Mouse (Mus musculus): Measurements from ENCODE around the gene Myo16.

Myo16 gene

DNA sequence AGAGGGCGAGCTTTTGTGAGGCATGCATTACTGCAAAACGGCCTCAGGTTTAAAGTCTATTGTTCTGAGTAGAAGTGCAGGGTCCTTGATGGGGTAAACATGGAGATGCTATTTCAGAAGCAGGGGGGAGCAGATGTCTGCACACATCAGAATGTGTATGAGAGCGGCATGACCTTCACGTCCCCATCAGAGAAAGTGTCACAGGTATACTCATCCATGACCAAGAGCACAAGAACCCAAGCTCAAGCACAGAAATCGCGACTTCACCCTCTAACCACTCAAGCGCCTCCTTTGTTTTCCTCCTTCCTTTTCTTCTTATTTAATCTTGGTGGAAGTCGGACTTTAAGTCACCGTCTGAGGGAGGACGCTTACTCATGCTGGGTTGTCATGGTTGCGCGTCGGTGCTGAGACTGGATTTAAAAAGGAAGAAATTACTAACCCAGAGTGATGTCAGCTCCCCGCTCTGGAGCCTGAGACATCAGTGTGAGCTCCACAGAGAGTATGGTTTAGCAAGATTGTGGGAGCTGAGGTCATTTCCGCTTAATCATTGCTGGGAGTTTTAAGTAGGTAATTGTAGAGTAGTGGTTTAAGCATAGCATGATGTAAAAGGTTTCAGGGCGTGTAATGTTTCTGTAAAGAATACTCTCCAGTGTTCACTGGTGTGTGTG is 381.0 kb downstream of the Myo16 start:
- no peak for DNase-seq (ENCODE audit: extremely low spot score, low read depth, low spot score)

DNA sequence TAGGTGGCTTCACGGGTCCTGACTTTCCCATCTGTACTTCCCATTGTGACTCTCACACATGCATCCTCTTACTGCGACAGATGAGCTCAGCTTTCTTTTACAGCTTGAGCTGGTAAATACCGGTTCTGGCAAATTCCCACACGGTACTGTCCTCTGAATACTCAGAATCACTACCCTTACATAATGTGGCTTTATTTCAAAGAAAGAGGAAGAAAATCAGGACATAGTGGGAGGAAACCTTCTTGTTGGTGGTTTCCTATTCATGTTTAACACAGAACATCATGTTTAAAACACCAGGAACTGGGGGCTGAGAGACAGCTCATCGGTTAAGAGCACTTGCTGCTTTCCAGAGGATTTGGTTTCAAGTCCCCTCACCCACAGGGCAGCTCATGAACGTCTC is 384.6 kb downstream of the Myo16 start:
- DNase-seq (ENCODE audit: extremely low spot score, low read depth, low spot score): no peak

DNA sequence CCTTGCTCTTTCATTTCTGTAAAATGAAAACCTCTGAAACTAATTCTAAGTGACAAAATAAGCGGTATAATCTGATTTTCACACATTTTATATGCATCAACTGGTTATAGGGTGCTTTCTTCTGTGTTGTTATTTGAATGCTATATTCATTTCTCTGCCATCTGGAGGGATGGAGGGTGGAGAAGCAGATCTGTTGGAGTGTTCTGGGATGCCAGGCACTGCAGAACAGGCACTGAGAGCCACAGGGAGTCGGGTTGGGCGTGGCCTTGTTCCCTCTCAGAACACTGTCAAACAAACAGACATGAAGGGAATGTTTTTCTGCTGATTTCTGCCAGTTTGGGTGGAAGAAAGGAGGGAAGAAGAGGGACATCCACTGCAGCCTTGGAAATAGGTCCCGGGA is 386.0 kb downstream of the Myo16 start:
- no peak for DNase-seq (ENCODE audit: extremely low spot score, low read depth, low spot score)

DNA sequence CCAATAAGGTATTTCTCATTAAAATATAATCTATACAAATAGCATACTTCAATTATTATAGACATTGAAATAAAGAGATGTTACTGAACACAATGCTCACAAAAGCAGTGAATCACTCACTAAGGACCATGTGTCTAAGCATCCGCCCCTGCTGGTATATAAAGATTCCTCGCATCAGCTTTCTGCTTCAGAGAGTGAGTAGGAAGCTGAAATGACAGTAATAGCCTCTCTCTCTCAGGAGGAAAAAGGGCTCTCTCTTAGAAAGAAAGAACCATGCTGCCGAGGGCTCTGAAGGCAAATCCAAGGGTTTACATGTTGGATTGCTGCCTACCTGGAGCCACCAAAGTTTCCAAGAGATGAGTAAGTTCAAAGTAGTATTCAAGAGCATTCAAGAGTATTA is 392.2 kb downstream of the Myo16 start:
- DNase-seq (ENCODE audit: extremely low spot score, low read depth, low spot score): no peak

DNA sequence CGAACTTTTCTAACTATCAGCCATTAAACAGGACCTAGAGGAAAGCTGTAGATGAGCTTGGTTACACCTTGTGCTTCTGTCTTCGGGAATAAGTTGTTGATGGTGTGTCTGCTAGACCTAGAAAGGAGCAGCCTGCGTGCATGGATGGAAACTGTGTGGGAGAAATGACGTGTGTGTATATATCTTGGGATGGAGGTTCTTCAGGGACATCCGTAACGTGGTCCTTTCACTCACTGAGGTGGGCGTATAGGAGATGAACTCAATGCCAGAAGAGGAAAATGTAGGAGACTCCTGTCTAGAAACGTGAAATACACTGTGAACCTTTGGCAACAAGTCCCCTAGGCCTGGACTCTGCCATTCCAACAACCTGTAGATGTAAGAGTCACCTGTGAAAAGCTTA is 392.8 kb downstream of the Myo16 start:
- no peak for DNase-seq (ENCODE audit: extremely low spot score, low read depth, low spot score)

DNA sequence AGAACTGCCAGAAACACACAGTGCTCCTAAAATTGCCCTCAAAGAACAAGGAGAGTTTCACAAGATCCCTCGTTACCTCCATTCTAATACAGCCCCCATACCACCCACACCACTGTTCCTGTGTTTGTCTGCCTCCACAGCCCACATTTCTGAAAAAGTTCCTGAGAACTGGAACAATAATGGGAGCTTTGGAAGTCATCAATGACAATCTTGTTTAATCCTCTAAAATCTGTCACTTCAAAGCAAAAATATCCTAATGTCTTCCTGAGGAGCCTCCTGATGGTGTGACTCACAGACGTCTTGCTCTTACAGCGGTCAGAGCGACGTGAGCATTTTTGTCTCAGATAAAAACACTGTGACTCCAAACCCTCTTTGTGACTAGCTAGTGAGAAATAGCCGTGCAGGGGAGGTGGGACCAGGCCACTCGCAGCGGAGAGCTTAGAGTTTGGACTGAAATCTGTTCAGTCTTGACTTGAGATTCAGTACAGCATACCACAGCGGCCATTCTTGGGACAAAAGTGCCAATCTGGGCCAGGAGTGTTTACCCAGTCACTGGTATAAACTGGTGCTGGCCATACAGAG is 394.4 kb downstream of the Myo16 start:
- DNase-seq (ENCODE audit: extremely low spot score, low read depth, low spot score): no peak

DNA sequence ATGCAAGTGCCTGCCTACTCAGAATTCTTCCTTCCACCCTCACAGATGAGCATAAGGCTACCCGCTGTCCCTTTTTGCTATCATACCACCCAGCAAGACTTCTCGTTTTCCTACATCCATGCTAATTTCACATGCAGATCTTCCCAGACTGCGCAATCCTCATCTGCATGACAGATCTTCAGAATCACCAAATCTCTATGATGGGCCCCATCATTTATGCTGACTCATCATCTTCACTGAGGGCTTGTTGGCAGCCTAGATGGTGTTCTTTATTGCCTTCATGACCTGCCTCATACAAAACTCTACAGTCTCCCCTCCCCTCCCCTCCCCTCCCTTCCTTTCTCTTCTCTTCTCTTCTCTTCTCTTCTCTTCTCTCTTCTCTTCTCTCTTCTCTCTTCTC is 395.7 kb downstream of the Myo16 start:
- no peak for DNase-seq (ENCODE audit: extremely low spot score, low read depth, low spot score)

DNA sequence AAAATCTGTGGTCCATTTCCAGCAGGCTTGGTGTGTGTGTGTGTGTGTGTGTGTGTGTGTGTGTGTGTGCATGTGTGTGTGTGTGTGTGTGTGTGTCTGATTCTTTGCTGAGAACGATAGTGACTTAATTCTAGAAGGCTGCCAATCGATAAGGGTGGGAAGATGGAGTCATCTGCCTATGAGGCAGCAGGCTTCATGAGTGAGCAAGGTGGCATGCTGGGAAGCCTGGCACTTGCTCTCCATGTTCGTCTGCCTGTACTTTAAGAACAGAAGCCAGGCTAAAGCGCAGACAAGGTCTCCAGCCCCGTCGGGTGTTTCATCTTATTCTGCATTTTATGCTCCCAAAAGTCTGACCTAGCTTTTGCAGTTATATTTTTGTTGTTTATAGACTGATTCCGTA is 404.2 kb downstream of the Myo16 start:
- DNase-seq (ENCODE audit: extremely low spot score, low read depth, low spot score): no peak

DNA sequence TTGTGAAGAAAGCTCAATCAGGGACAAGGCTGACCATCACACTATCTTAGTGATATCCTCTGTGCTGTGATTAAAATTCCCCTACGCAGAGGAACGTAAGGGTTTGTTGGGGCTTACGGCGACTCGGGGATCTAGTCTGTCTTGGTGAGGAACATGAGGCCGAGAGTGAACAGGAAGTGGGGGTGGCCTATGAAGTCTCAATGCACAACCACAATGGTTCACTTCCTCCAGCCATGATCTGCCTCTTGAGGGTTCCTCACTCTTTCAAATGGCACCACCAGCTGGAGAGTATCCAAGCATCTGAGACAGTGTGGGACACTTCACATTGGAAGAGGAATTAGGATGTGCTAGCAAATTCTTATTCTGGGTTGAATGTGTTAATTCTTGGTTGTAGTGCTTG is 405.8 kb downstream of the Myo16 start:
- DNase-seq (ENCODE audit: extremely low spot score, low read depth, low spot score): no peak

DNA sequence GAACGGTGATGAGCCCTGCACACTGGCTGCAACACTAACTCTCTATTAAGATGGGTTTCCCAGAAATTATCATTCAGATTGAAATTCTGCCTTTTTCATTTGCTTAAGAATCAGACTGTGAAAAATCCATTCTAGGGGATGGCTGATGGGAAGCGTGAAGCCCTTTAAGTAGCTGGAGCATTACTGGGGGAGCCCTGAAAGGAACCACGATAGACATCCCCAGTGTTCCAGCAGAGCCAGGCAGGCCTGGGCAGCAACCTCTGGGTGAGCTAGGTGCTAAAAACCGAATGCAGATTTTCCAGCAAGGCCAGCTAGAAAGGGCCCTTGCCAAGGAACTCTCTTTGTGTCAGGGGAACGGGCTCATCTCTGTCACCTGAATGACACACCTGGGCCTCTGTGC is 407.9 kb downstream of the Myo16 start:
- DNase-seq (ENCODE audit: extremely low spot score, low read depth, low spot score): no peak

DNA sequence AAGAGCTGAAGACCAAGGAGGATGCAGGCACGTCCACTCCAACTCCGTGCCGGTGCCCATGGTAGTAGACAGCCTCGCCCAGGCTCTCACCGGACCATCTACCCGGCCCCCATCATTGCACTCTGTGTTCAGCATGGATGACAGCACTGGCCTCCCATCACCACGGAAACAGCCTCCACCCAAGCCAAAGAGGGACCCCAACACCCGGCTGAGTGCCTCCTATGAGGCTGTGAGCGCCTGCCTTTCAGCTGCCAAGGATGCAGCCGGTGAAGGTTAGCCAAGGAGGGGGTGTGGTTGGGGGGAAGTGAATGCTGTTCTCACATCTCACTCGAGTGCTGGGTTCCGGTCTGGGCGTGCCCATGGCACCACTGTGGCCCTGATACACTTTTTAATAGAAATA is 408.3 kb downstream of the Myo16 start:
- DNase-seq (ENCODE audit: extremely low spot score, low read depth, low spot score): no peak

DNA sequence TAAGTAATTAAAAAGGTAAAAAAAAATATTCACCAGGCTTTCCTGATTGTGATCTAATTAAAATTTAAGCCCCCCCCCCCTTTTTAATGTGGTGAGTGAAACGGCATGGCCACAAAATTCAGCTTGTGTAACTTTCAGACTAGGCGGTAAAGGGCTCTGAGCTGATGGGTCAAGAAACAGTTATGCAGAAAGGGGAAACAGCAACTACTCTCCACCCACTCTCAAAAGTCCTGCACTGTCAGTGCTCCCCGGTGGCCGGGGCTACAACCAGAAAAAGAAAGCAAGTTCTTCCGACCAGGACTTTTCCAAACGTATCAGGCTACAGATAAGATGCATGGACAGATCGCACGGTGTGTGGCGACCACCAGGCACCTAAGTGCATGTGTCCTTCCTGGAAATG is 408.9 kb downstream of the Myo16 start:
- no peak for DNase-seq (ENCODE audit: extremely low spot score, low read depth, low spot score)

DNA sequence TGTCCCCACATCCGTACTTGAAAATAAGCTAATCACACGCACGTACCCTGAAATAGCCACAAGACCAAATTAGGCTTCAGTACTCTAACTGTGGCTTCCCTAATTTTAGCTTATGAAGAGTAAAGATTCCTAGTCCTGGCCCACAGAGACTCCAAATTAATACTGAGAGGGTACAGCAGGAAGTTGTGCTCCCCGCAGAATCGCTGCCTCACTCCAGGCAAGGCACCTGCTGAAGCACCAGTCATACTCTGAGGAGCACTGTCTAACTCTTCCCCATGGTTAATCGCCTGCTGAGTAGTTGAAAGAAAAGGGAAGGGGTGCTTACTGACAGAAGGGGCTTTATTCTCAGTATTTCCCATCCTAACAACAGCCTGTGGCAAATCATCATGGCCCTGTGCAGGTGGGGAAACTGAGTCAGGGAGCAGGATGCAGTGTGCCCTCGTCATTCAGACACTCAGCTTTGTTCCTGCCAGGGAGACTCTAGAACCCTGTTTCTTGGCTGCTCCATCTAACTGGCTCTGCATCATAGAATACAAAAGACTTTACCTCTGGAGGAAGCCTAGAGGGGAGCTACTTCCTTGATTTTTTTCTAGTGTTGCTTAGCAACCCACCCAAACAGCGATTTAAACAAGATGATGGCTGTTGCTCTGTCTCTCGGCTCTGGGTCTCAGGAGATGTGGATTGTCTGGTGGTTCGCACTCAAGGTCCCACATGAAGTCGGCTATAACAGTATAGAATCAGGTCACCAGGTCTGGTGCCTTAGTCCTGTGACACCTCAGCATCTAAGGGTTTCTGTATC is 411.7 kb downstream of the Myo16 start:
- DNase-seq (ENCODE audit: extremely low spot score, low read depth, low spot score): no peak

DNA sequence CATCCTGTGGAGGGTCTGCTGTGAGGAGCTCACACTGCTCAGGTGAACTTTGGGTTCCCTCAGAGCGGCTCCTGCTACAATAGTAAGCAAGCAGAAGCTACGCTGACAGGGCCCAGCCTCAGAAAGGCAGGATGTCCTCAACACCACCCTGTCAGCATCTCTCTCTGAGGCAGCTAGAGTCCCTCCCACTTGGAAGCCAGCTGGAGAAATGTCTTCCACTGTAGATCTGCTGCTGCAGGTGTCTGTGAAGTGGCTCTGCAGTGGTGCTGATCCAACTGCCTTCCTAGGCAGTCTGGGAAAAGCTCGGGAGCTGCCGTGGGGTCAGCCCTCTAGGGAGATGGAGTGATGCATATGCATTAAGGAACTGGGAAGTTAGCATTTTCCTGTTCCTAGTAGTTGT is 414.7 kb downstream of the Myo16 start:
- no peak for DNase-seq (ENCODE audit: extremely low spot score, low read depth, low spot score)

DNA sequence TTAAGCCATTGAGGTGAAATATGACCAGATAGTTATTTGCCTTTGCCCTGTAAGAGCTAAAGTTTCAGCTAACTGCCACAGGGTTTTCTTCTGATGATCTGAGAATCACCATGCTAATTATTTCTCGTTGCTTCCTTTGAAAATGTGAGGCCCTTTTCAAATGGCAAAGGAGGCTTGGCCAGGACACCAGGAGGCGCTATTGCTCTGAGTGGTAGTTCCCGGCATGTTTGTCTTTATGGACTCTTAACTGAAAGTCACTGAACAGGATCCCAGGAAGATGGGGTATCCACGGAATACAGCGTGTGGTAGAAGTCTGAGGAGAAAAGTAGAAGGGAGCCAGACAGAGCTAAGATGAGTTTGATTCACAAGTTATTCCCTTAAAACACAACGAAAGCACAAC is 420.4 kb downstream of the Myo16 start:
- DNase-seq (ENCODE audit: extremely low spot score, low read depth, low spot score): peak; percentile 73

DNA sequence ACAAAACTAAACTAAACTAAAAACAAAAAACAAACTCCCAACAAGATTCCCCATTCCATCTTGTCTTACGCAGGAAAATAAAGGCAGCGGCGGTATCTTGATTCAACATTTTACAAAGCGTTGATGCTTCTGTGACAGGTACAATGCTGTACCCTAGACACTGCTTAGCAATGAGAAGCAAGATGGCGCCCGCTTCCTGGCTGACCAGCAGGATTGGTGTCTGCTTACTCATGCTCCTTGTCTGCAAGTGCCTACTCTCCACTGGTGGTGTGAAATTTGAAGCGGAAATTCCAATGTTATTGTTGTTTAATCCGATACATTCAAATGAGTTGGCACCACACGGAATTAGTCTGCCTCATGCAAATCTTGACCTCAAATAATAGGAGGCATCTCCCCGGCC is 421.5 kb downstream of the Myo16 start:
- DNase-seq (ENCODE audit: extremely low spot score, low read depth, low spot score): no peak

DNA sequence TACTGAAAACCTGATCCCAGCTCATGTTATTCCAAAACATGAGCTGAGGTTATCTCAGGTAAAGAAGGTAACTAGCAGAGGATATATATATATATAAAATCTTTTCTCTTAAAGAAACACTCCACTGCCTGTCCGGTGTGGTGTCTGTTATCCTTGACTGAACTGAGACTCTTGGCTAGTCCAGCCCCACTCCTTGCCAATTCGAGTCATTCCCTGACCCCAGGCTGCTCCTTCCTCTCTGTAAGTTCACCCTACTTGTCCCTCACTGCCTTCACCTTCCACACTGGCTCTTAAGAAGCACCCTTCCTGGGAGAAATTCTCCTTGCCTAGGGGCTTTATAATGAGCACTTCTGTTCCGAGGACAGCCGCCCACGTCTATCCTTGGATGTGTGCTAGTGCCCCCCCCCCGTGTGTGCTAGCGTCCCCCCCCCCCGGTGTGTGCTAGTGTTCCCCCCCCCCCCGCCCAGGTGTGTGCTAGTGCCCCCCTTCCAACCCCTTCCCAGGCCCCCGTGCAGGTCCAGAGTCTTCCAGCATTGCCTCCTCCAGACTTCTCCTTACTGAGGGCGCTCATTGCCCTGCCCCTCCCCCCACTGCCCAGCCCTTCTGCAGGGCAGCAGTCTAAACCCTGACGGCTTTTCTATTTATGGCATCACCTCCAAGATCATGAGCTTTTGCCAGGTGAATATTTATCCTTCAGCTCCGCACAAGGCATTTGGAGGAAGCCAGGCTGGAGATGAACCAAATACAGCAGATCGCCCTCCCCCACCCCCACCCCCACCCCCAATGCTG is 433.4 kb downstream of the Myo16 start:
- DNase-seq (ENCODE audit: extremely low spot score, low read depth, low spot score): no peak

DNA sequence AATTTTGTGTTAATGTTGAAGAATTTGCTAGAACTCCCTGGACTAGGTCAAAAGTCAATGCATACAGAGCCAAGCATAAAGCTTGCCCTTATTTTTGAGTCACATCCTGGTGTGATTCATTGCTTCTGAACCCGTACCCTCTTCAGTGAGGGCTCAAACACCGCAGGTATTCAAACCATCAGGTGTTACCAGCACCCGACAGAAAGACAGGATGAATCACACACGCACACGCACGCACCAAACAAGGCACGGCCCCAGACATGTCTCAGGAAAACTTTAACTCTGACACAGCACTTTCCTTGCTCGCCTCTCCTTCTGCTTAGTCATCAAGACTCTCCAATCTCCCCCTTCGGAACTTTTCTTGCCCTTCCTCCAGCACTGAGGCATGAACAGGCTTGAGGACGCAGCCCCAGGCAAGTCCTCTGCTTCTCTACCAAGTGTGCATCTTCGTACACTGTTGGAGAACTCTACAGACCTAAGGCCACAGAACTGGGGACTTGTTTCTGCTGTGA is 435.8 kb downstream of the Myo16 start:
- DNase-seq (ENCODE audit: extremely low spot score, low read depth, low spot score): no peak

DNA sequence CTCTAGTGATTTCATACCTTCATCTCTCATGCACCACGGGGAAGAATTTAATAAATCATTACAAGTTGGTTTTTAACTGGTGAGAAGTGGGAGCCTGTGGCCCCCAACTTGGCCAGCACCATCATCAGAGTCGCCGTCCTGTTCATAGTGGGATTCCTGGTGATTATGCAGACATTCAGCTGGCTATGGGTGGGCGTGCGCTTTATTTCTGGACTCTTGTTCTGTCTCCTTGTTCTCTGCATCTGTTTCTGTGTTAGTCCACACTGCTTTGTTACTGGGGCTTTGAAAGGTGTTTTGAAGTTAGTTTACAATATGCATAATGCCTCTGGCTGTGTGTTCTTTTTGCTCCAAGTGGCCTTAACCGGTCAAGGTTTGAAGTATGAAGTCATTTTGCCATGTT is 439.2 kb downstream of the Myo16 start:
- no peak for DNase-seq (ENCODE audit: extremely low spot score, low read depth, low spot score)

DNA sequence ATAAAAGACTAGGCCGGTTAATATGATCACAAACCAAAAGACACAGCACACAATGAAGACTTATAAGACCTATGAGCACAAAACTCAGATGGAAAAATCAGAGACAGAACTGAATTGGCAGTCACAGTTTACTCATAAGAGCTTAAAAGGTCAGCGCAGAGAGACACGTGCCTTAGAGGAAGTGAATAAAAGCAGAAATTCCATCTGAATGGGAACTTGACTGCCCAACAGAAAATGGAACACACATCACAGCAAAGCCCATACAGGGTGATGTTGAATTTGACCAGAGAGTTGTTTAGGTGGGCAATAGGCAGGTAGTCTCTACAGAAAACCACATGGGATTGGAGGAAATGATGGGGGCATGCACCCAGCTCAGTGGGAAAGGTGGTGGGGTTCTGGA is 442.6 kb downstream of the Myo16 start:
- DNase-seq (ENCODE audit: extremely low spot score, low read depth, low spot score): no peak

DNA sequence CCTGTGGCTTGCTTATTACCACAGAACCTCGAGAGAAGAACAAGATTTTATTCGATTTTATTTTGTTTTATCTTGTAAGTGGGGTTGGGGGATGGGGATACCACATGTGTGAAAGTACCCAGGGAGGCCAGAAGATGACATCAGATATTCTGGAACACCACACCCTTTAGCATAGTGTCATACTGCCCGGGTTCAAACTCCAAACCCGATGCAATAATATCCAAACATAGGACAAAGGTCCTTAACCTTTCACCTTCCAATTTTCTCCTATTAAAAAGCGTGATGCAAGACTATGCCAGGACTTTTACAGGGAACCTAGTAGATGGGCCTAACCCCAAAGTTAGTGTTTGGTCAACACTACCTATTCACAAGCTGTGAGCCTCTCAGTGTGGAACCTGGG is 443.9 kb downstream of the Myo16 start:
- no peak for DNase-seq (ENCODE audit: extremely low spot score, low read depth, low spot score)

Data from hindlimb bud, embryonic 11.5 days (tissue).